Mouse (Mus musculus): ENCODE measurements around the gene Pcna.
"Not testable (repeated sequence)": the region's sequence is repeated elsewhere in the genome, so short reads cannot be mapped to it uniquely, and the experiment has no call there.

Pcna gene

GRCm38 (mm10) chr2:132276249-132276648, 23.1 kb upstream of the Pcna start:
- no peak for DNase-seq (ENCODE audit: low spot score in 2 of 2)

GRCm38 (mm10) chr2:132275527-132275926, 22.4 kb upstream of the Pcna start:
- no peak for DNase-seq (ENCODE audit: low spot score in 2 of 2)

GRCm38 (mm10) chr2:132272694-132273389, 19.7 kb upstream of the Pcna start:
- DNase-seq (ENCODE audit: low spot score in 2 of 2) = no peak

GRCm38 (mm10) chr2:132270331-132270951, 17.3 kb upstream of the Pcna start:
- peak; percentile 32 to 48 for DNase-seq (ENCODE audit: low spot score in 2 of 2)

DNA sequence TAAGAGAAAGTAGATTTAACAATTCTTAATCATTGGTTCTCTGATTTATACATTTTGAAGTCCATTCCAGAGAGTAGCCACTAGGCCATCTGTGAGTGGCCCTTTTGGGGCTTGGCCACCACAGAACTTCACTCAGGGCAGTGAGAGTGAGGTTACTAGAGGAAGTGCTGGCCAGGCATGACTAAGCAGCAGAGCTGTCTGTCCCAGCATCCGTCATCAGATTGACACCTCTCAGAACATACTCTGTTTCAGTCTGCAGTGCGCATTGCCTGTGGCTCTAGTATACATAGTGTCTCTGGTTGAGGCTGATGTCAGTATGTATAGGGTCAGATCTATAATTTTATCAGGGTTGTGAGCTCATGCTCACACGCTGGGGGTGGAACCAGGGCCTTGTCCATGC, 16.1 kb upstream of the Pcna start:
- DNase-seq (ENCODE audit: low spot score in 2 of 2) = peak in 1 of 2 experiments; percentile 30

DNA sequence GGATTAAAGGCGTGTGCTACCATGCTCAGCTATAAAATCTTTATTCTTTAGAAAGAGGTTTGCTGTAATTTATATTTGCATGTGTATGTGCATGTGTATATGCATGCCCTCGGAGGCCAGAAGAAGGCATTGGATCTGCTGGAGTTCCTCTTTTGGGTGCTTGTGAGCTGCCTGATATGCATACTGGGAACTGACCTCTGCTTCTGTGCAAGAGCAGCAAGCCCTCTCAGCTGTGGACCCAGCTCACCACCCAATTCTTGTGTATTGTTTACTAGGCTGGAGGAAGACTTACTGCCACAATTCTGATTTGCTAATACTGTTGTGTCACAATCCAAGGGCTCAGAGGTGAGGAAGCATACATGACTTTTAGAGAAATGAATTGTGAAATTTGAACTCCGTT, 13.0 kb upstream of the Pcna start:
- no peak for DNase-seq (ENCODE audit: low spot score in 2 of 2)

DNA sequence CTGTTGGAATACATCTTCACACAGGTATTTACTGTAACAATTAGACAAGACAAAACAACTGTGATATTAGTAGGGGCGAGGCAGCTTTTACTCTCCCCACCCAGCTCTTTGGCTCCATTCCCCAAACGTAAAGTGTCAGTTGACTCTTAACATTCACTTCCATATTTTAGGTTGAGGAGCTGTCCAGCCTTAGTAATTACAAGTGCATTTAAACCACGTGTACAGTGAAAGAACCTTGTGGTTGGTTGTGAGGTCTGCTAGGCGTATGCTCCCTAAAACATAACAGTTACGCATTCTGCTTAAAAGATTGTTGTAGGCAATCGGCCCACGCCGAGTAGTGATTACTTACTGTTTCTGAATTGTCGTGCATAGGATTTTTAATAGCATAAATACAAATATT, 12.1 kb upstream of the Pcna start:
- DNase-seq (ENCODE audit: low spot score in 2 of 2) = no peak

- DNase-seq (ENCODE audit: low spot score in 2 of 2) = peak in 1 of 2 experiments; percentile 29
These were observed 11.2 kb upstream of the Pcna start for GRCm38 (mm10) chr2:132264266-132264710.

DNA sequence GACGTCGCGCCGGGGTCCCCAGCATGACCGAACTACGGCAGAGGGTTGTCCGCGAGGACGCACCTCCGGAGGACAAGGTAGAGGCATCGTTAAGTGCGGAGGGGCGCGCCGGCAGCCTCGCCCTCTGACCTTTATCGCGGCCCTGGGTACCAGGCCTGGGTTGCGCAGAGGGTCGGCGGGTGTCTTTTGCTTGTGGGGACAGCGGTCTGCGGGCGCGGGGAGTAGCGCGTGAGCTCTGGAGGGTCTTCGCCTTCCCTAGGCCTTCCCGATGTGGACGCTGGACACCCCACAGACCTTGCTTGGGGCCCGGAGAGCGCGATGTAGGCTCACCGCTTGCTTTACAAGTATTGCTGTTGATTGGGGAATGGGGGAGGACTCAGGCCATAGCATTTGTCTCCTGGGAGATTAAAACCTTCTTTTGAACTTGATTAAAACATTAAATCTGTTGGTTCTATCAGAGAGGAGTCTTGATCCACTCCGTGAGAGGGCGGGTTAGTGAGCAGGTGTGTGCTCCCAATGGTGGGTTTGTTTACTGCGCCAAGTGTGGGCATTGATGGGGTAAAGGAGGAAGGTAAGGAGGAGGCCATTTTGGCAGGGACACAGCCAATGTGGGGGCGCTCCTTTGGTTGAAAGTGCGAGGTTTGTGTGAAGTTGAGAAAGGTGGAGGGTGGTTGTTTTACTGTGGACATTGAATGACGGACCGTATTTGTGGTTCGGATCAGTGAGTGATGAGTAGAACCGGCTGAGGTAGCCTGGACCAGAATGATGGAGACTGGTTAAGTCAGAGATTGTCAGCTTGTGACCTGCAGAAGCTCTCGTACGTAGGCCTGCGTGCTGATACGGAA, 10.5 kb upstream of the Pcna start:
- peak; percentile 39 to 55 for DNase-seq (ENCODE audit: low spot score in 2 of 2)

- peak; percentile 98 to 99 for DNase-seq (ENCODE audit: low spot score in 2 of 2)
These were observed 9.8 kb upstream of the Pcna start, which contains the start of gene Cds2 for GRCm38 (mm10) chr2:132262879-132263398. Cds2 (plus strand) TSS chr2:132263148.

DNA sequence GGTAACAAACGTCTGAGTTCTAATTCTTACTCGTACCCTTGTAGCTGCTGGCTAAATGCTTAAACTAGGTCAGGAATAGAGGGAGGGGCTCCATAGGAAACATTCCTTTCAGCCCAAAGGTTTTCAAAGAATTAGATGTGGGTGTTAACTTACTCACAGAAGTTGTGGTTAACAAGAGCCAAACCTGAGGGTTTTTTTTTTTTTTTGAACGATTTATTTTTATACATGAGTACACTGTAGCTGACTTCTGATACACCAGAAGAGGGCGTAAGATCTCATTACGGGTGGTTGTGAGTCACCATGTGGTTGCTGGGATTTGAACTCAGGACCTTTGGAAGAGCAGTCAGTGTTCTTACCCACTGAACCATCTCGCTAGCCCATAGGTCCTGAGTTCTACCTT, 9.1 kb upstream of the Pcna start:
- no peak for DNase-seq (ENCODE audit: low spot score in 2 of 2)

GRCm38 (mm10) chr2:132260601-132261000, 7.5 kb upstream of the Pcna start:
- no peak for DNase-seq (ENCODE audit: low spot score in 2 of 2)

- no peak for DNase-seq (ENCODE audit: low spot score in 2 of 2)
These were observed 4.4 kb upstream of the Pcna start for GRCm38 (mm10) chr2:132257350-132258068.

DNA sequence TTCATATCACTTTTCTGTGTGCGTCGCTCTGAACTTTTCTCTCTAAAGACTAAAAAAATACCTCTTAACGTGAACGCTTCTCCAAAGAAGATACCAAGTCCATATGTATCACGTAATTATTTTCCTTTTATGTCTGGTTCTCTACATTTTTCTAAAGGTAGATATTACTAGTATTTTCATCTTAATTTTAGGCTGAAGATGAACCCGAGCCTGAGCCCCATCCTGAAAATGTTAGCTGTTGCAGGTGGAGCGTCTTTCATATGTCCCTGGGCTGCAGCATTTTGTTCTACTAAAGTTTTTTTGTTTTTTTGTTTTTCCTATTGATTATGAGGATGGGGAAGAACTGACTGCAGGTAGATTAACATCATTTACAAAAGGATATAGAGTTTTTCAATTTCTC, 489 bp upstream of the Pcna start:
- DNase-seq (ENCODE audit: low spot score in 2 of 2) = no peak

DNA sequence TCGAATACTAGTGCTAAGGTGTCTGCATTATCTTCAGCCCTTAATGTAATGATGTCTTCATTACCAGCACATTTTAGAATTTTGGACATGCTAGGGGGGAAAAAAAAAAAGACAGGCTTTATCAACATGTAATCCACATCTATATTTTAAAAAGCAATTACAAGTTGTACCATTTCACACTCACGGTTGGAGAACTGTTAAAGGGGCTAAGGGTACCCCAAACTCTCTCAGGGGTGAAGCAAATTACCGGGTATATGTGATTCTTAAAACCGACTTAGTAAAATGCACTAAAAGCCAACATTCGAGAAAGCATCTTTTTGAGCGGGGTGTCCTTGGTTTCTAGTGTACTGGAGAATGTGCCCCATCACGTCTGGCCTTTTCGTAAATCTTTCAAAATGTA, 1.2 kb downstream of the Pcna start:
- DNase-seq (ENCODE audit: low spot score in 2 of 2) = no peak

- peak; percentile 97 for DNase-seq (ENCODE audit: low spot score in 2 of 2)
These were observed 5.4 kb downstream of the Pcna start, which contains the start of gene Tmem230 for GRCm38 (mm10) chr2:132247539-132248313. Tmem230 (minus strand) TSS chr2:132247807.

DNA sequence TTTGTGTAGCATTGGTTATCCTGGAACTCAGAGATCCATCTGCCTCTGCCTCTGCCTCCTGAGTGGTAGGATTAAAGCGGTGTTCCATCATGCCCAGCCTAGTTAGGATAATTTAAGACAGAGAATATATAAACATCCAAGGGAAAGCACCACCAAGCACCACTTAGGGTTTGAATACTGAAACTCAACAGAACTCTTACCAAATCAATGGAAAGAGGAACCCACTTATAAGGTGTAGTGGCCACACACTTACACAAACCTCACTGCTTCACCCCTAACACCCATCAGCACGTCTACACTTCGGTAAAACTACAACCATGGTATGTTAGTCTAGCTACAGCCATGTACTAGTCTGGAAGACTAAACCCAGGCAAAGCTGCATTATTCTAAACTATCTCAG, 9.7 kb downstream of the Pcna start:
- no peak for DNase-seq (ENCODE audit: low spot score in 2 of 2)

GRCm38 (mm10) chr2:132240457-132240856, 12.7 kb downstream of the Pcna start:
- peak; percentile 65 to 82 for DNase-seq (ENCODE audit: low spot score in 2 of 2)

GRCm38 (mm10) chr2:132239434-132239833, 13.7 kb downstream of the Pcna start:
- DNase-seq (ENCODE audit: low spot score in 2 of 2) = not testable (repeated sequence)

DNA sequence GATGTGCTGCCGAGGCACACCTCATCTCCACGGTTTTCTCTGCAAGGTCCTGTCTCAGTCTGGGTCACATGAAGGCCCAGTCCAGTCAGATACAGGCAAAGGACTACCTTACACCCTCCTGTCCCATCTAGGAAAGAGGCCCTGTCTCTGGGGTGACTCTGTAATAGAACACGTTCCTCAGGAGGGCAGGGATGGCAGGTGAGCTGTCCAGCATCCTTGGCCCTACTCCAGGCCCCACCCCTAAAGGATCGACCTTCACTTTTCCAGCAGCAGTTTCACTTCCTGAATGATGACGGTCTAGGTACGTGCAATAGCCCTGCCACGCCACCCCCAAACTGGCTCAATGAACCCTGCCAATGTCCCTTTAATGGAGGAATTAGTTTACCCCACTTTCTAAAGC, 17.1 kb downstream of the Pcna start:
- DNase-seq (ENCODE audit: low spot score in 2 of 2) = no peak

- no peak for DNase-seq (ENCODE audit: low spot score in 2 of 2)
These were observed 17.8 kb downstream of the Pcna start for GRCm38 (mm10) chr2:132235291-132235690.

Data from right cerebral cortex, postnatal 10 days (tissue).